Mouse (Mus musculus) layer of hippocampus, adult 9-11 months (tissue): ENCODE results near the gene Lgals4.

Experiments
- DNase-seq: peaks from one replicate; pipeline ENCODE4 v3.0.0; 2022

Lgals4 gene

GRCm38 (mm10) chr7:28833723-28834347, at the start of gene Lgals4:
TSS of gene Lgals4 (plus strand) at chr7:28833854.
- DNase-seq = no peak

GRCm38 (mm10) chr7:28785161-28785560, 48.5 kb upstream of the Lgals4 start:
- DNase-seq = no peak

GRCm38 (mm10) chr7:28787884-28788283, 45.8 kb upstream of the Lgals4 start:
- no peak for DNase-seq

- no peak for DNase-seq
Observed at GRCm38 (mm10) chr7:28788307-28789195, 45.1 kb upstream of the Lgals4 start, which contains the start of gene Rinl. TSS of gene Rinl (plus strand) at chr7:28788969.

- DNase-seq = no peak
Observed at GRCm38 (mm10) chr7:28789235-28789634, 44.4 kb upstream of the Lgals4 start.

- DNase-seq = no peak
Observed at GRCm38 (mm10) chr7:28790066-28790806, 43.4 kb upstream of the Lgals4 start.

- DNase-seq = no peak
Observed at GRCm38 (mm10) chr7:28791706-28792105, 41.9 kb upstream of the Lgals4 start.

GRCm38 (mm10) chr7:28792391-28793185, 41.1 kb upstream of the Lgals4 start:
- no peak for DNase-seq

GRCm38 (mm10) chr7:28793834-28794233, 39.8 kb upstream of the Lgals4 start:
- DNase-seq = no peak

GRCm38 (mm10) chr7:28794496-28794895, 39.2 kb upstream of the Lgals4 start:
- DNase-seq = no peak

GRCm38 (mm10) chr7:28795832-28796231, 37.8 kb upstream of the Lgals4 start:
- DNase-seq = no peak

- peak; percentile 77 for DNase-seq
Observed at GRCm38 (mm10) chr7:28796562-28796975, 37.1 kb upstream of the Lgals4 start.

GRCm38 (mm10) chr7:28799994-28800393, 33.7 kb upstream of the Lgals4 start:
- DNase-seq = no peak

- no peak for DNase-seq
Observed at GRCm38 (mm10) chr7:28801451-28801850, 32.2 kb upstream of the Lgals4 start.

GRCm38 (mm10) chr7:28801901-28802670, 31.6 kb upstream of the Lgals4 start:
- DNase-seq = no peak

GRCm38 (mm10) chr7:28802846-28803588, 30.6 kb upstream of the Lgals4 start:
- no peak for DNase-seq

GRCm38 (mm10) chr7:28803756-28804155, 29.9 kb upstream of the Lgals4 start:
- no peak for DNase-seq

GRCm38 (mm10) chr7:28806869-28807268, 26.8 kb upstream of the Lgals4 start:
- no peak for DNase-seq

GRCm38 (mm10) chr7:28807641-28808220, 25.9 kb upstream of the Lgals4 start:
- no peak for DNase-seq

GRCm38 (mm10) chr7:28808221-28808941, 25.3 kb upstream of the Lgals4 start, which contains the start of gene Hnrnpl:
TSS of gene Hnrnpl (plus strand) at chr7:28808541.
- DNase-seq = no peak
